ENCODE assay signal across 33 mouse cellular contexts in genomic region chr9:122826743-122827142, GRCm38 (mm10). TPM values are rescaled to one million over a fixed set of nuclear protein-coding genes. Genes with fewer than 3 reads are reported as not detected.
"Had no signal": no experiment of that assay in that cellular context is flagged by ENCODE, and none has a peak within 500 bp of the region (broad histone marks: within the 10 kb centered on the region; RNA-seq: fewer than 3 reads in every experiment).

No protein-coding gene starts in this region.

- ATAC-seq: forebrain, postnatal 0 days; hindbrain, embryonic 16.5 days; inflammation-experienced regulatory T-cells, adult 6 months; intestine, embryonic 15.5 days; intestine, postnatal 0 days had no signal

- H3K4me2 ChIP-seq: heart, embryonic 12.5 days; hindbrain, embryonic 12.5 days; hindbrain, embryonic 14.5 days; intestine, embryonic 15.5 days; limb, embryonic 12.5 days; liver, embryonic 13.5 days had no signal

- H3K27ac ChIP-seq: heart, adult 2 months; hindbrain, embryonic 10.5 days; hindbrain, embryonic 12.5 days; hindbrain, embryonic 14.5 days; intestine, embryonic 15.5 days; layer of hippocampus, adult 2 months; left cerebral cortex, adult 2 months; limb, embryonic 10.5 days; limb, embryonic 12.5 days; liver, embryonic 13.5 days had no signal

- H3K27me3 ChIP-seq: heart, embryonic 12.5 days; hindbrain, embryonic 12.5 days; intestine, embryonic 15.5 days; limb, embryonic 12.5 days; liver, embryonic 13.5 days had no signal

- H3K4me1 ChIP-seq: hindbrain, embryonic 10.5 days; hindbrain, embryonic 12.5 days; intestine, embryonic 15.5 days; limb, embryonic 10.5 days; limb, embryonic 12.5 days; liver, embryonic 13.5 days had no signal

- H3K9me3 ChIP-seq: heart, embryonic 12.5 days; hindbrain, embryonic 10.5 days; hindbrain, embryonic 12.5 days; intestine, embryonic 15.5 days; limb, embryonic 10.5 days; limb, embryonic 12.5 days; liver, embryonic 13.5 days had no signal

- H3K9ac ChIP-seq: forebrain, postnatal 0 days; heart, embryonic 12.5 days; hindbrain, embryonic 12.5 days; hindbrain, embryonic 14.5 days; intestine, embryonic 15.5 days; limb, embryonic 12.5 days; liver, embryonic 13.5 days had no signal

- H3K4me3 ChIP-seq: heart, adult 2 months; heart, embryonic 12.5 days; hindbrain, embryonic 10.5 days; hindbrain, embryonic 12.5 days; intestine, embryonic 15.5 days; layer of hippocampus, adult 2 months; left cerebral cortex, adult 2 months; limb, embryonic 10.5 days; limb, embryonic 12.5 days; liver, embryonic 13.5 days had no signal

- DNase-seq: forebrain, postnatal 0 days; gastrocnemius, postnatal 25 days; heart, adult 2 months; heart, postnatal 10 days; heart, postnatal 4 days; kidney, adult 18-20 months; kidney, adult 8-10 months; kidney, postnatal 10 days; kidney, postnatal 4 days; liver, embryonic 13.5 days had no signal

RNA-seq across cellular contexts. Expression of gene Gm35549, which starts 17.1 kb away (rescaled TPM):
- total RNA-seq: forebrain, postnatal 0 days; gastrocnemius, adult 18-20 months; gastrocnemius, adult 8-10 months; gastrocnemius, postnatal 25 days; gastrocnemius, postnatal 4 days; granulocyte monocyte progenitor cell, adult 5-6 weeks; heart, adult 2 months; heart, postnatal 10 days; heart, postnatal 25 days; heart, postnatal 4 days; layer of hippocampus, adult 2 months; layer of hippocampus, postnatal 10 days; layer of hippocampus, postnatal 25 days; left cerebral cortex, adult 2 months; left cerebral cortex, postnatal 14 days; left cerebral cortex, postnatal 36 days had no signal
- polyA plus RNA-seq: forebrain, postnatal 0 days; heart, adult 2 months; heart, embryonic 12.5 days; heart, embryonic 14.5 days; heart, embryonic 16.5 days; hindbrain, embryonic 10.5 days; intestine, embryonic 15.5 days; intestine, postnatal 0 days; liver, embryonic 13.5 days had no signal
